Mouse (Mus musculus) ES-Bruce4 (cell line): ENCODE results near the gene Pou2f3. TPM values are rescaled to one million over a fixed set of nuclear protein-coding genes. Genes with fewer than 3 reads are reported as not detected.
A peak's percentile ranks its signal among the peaks of the same experiment; 100 is the strongest.

Source experiments
- H3K27ac ChIP-seq: 2 replicates; pipeline ENCODE4 v1.5.1; 2012; ENCODE audit warnings: low read length, inconsistent platforms; ENCODE audit not compliant: insufficient read depth
- H3K27me3 ChIP-seq: 2 replicates; pipeline ENCODE4 v1.6.1; 2012; ENCODE audit warnings: mild to moderate bottlenecking, low read length, inconsistent platforms; ENCODE audit not compliant: control insufficient read depth, poor library complexity, insufficient read depth, severe bottlenecking
- H3K36me3 ChIP-seq: 2 replicates; pipeline ENCODE4 v1.6.1; 2012; ENCODE audit warnings: inconsistent platforms, mild to moderate bottlenecking, low read length, moderate library complexity; ENCODE audit not compliant: control insufficient read depth, poor library complexity, insufficient read depth, severe bottlenecking
- H3K4me1 ChIP-seq: one replicate; pipeline ENCODE4 v1.8.1; 2011; ENCODE audit warnings: low read length; ENCODE audit not compliant: control insufficient read depth, insufficient read depth
- H3K4me3 ChIP-seq: 2 replicates; pipeline ENCODE4 v1.5.1; 2011; ENCODE audit warnings: low read depth, mild to moderate bottlenecking, low read length
- H3K9ac ChIP-seq: 2 replicates; pipeline ENCODE4 v1.6.1; 2012; ENCODE audit warnings: low read depth, mild to moderate bottlenecking, inconsistent platforms; ENCODE audit not compliant: poor library complexity, severe bottlenecking
- H3K9me3 ChIP-seq: replicated peaks from 2 replicates; pipeline ENCODE4 v1.6.1; 2012; ENCODE audit warnings: mild to moderate bottlenecking, low read length, inconsistent platforms; ENCODE audit not compliant: control insufficient read depth, poor library complexity, insufficient read depth, severe bottlenecking
- CTCF ChIP-seq: IDR thresholded peaks from one replicate; pipeline ENCODE4 v1.8.1; 2011; ENCODE audit warnings: low read depth, low read length
- EP300 ChIP-seq: IDR thresholded peaks from 2 replicates; pipeline ENCODE4 v1.6.1; 2011; ENCODE audit warnings: low read depth, low read length; ENCODE audit not compliant: insufficient read depth
- POLR2A ChIP-seq: IDR thresholded peaks from one replicate; pipeline ENCODE4 v1.8.1; 2011; ENCODE audit warnings: low read length; ENCODE audit not compliant: insufficient read depth
- polyA plus RNA-seq: library from polyadenylated mRNA; stranded (reverse); fragments of >200 nt; gene quantifications from 2 replicates; pipeline ENCODE4 v1.2.4, GENCODE M21; 2011; ENCODE audit warnings: low read depth; ENCODE audit not compliant: missing spikeins, insufficient read depth, insufficient read length

Pou2f3 gene
- polyA plus RNA-seq, 1 experiment: 2.4 TPM

- Histone ChIP-seq H3K4me1 (no peaks in the 10 kb centered on the region), H3K9ac (no peak overlapping the region), H3K4me3 (no peak overlapping the region), H3K9me3 (no peaks in the 10 kb centered on the region), H3K36me3 (no peaks in the 10 kb centered on the region), H3K27me3 (no peaks in the 10 kb centered on the region), H3K27ac (no peak overlapping the region)
- no peak for TF ChIP-seq EP300
- no peak for TF ChIP-seq POLR2A
- TF ChIP-seq CTCF: no peak
Observed at GRCm38 (mm10) chr9:43224771-43225355, 14.7 kb upstream of the Pou2f3 start.

GRCm38 (mm10) chr9:43222429-43222715 lies 12.2 kb upstream of the Pou2f3 start:
- TF ChIP-seq POLR2A: no peak
- peak; percentile 72 for TF ChIP-seq CTCF
- no peak for TF ChIP-seq EP300
- no peak overlapping the region for H3K27ac ChIP-seq
- H3K4me1 ChIP-seq: no peaks in the 10 kb centered on the region
- no peak overlapping the region for H3K9ac ChIP-seq
- peak overlapping the region; percentile 14; the same call in 1 of the 2 replicates for H3K4me3 ChIP-seq
- H3K36me3 ChIP-seq: no peaks in the 10 kb centered on the region
- H3K9me3 ChIP-seq: no peaks in the 10 kb centered on the region
- H3K27me3 ChIP-seq: no peaks in the 10 kb centered on the region

GRCm38 (mm10) chr9:43221643-43222428 lies 11.7 kb upstream of the Pou2f3 start:
- H3K36me3 ChIP-seq: no peaks in the 10 kb centered on the region
- H3K4me1 ChIP-seq: no peaks in the 10 kb centered on the region
- peak overlapping the region; percentile 14 for H3K4me3 ChIP-seq
- H3K27me3 ChIP-seq: no peaks in the 10 kb centered on the region
- H3K9me3 ChIP-seq: no peaks in the 10 kb centered on the region
- no peak overlapping the region for H3K27ac ChIP-seq
- TF ChIP-seq POLR2A (no peak), CTCF (peak; percentile 65), EP300 (no peak)
- peak overlapping the region; percentile 11; the same call in 1 of the 2 replicates for H3K9ac ChIP-seq

GRCm38 (mm10) chr9:43210771-43211450 lies 742 bp upstream of the Pou2f3 start:
- no peak for TF ChIP-seq POLR2A
- peak; percentile 55 for TF ChIP-seq CTCF
- TF ChIP-seq EP300: no peak
- Histone ChIP-seq H3K27me3 (no peaks in the 10 kb centered on the region), H3K27ac (peak overlapping the region; percentile 51; the same call in 1 of the 2 replicates), H3K4me3 (no peak overlapping the region), H3K4me1 (peaks cover 2% of the 10 kb centered on the region), H3K9me3 (no peaks in the 10 kb centered on the region), H3K36me3 (no peaks in the 10 kb centered on the region), H3K9ac (no peak overlapping the region)

- Histone ChIP-seq H3K4me1 (peaks cover 5% of the 10 kb centered on the region), H3K27me3 (no peaks in the 10 kb centered on the region; the same call in 1 of the 2 replicates), H3K27ac (no peak overlapping the region), H3K9ac (no peak overlapping the region; the same call in 1 of the 2 replicates), H3K36me3 (no peaks in the 10 kb centered on the region), H3K4me3 (0 out of 2 replicates have a peak overlapping the region, but pooled peaks have one; percentile 12), H3K9me3 (no peaks in the 10 kb centered on the region)
- TF ChIP-seq CTCF (no peak), POLR2A (no peak), EP300 (no peak)
Observed at GRCm38 (mm10) chr9:43206022-43206390, 4.2 kb downstream of the Pou2f3 start.
